Mouse (Mus musculus): ENCODE measurements around the gene Ormdl1.
"Not testable (repeated sequence)": the region's sequence is repeated elsewhere in the genome, so short reads cannot be mapped to it uniquely, and the experiment has no call there.

DNA sequence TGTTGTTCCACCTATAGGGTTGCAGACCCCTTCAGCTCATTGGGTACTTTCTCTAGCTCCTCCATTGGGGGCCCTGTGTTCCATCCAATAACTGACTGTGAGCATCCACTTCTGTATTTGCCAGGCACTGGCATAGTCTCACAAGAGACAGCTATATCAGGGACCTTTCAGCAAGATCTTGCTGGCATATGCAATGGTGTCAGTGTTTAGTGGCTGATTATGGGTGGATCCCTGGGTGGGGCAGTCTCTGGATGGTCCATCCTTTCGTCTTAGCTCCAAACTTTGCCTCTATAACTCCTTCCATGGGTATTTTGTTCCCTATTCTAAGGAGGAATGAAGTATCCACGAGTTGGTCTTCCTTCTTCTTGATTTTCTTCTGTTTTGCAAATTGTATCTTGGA is 40.5 kb downstream of the Ormdl1 start:
- not testable (repeated sequence) for TF ChIP-seq CTCF (IDR thresholded peaks at IDR 0.05; ENCODE audit: low read depth, low read length); POLR2A (IDR thresholded peaks at IDR 0.05; ENCODE audit: insufficient read depth, low read length); EP300 (IDR thresholded peaks at IDR 0.05; ENCODE audit: insufficient read depth, low read depth, low read length)
